Mouse (Mus musculus) kidney, postnatal 0 days (tissue): Measurements from ENCODE around the gene Lig1. TPM values are rescaled to one million over a fixed set of nuclear protein-coding genes. Genes with fewer than 3 reads are reported as not detected.

ENCODE experiments used
- ATAC-seq: fragments of 200-750 bp; cut with Nextera tagmentation; replicated peaks from 2 replicates; pipeline ENCODE4 v1.8.0; 2017; ENCODE audit warnings: low read depth, moderate number of reproducible peaks, moderate TSS enrichment, moderate library complexity; ENCODE audit not compliant: low FRiP score
- DNase-seq: peaks from one replicate; pipeline ENCODE4 v3.0.0-alpha.2; 2016; ENCODE audit warnings: low spot score
- H3K27ac ChIP-seq: fragments of 300-500 bp; sonication (generic); 2 replicates; pipeline ENCODE4 v1.5.1; 2014; ENCODE audit warnings: mild to moderate bottlenecking
- H3K27me3 ChIP-seq: fragments of 300-500 bp; sonication (generic); 2 replicates; pipeline ENCODE4 v1.6.1; 2014; ENCODE audit warnings: low read length, mixed read lengths; ENCODE audit not compliant: insufficient read depth
- H3K36me3 ChIP-seq: fragments of 300-500 bp; sonication (generic); 2 replicates; pipeline ENCODE4 v1.6.1; 2014; ENCODE audit warnings: low read length, mixed read lengths; ENCODE audit not compliant: insufficient read depth
- H3K4me1 ChIP-seq: fragments of 300-500 bp; sonication (generic); replicated peaks from 2 replicates; pipeline ENCODE4 v1.6.1; 2014; ENCODE audit warnings: antibody characterized with exemption, low read length, mixed read lengths; ENCODE audit not compliant: insufficient read depth
- H3K4me2 ChIP-seq: fragments of 300-500 bp; sonication (generic); 2 replicates; pipeline ENCODE4 v1.6.1; 2014; ENCODE audit warnings: mild to moderate bottlenecking, low read length, moderate library complexity, mixed read lengths
- H3K4me3 ChIP-seq: fragments of 300-500 bp; sonication (generic); replicated peaks from 2 replicates; pipeline ENCODE4 v1.5.1; 2014; ENCODE audit warnings: low read depth, low read length
- H3K9ac ChIP-seq: fragments of 300-500 bp; sonication (generic); 2 replicates; pipeline ENCODE4 v1.6.1; 2014; ENCODE audit warnings: low read depth, low read length
- H3K9me3 ChIP-seq: fragments of 300-500 bp; sonication (generic); replicated peaks from 2 replicates; pipeline ENCODE4 v1.6.1; 2016; ENCODE audit warnings: low read length, inconsistent platforms, mixed read lengths
- CTCF ChIP-seq: IDR thresholded peaks from 2 replicates; pipeline ENCODE4 v1.5.1; 2016; ENCODE audit warnings: antibody characterized with exemption, low read depth, mild to moderate bottlenecking, moderate library complexity
- WGBS: fragments of 180-500 bp; shearing (Covaris S2); extraction: QIAGEN DNeasy Blood & Tissue Kit; methylation state at CpG from one replicate; pipeline ENCODE4 v1.1.7; 2014; 5-methylcytosine and 5-hydroxymethylcytosine counted together
- polyA plus RNA-seq: library from polyadenylated mRNA; unstranded; fragments of >200 nt; fragmentation: Nextera tagmentation; extraction: Ambion mirVana; gene quantifications from 2 replicates; pipeline ENCODE4 v1.2.1, GENCODE M21; 2015

The Lig1 gene
- polyA plus RNA-seq, 1 experiment from 2014 or later, result 49.8 TPM

DNA sequence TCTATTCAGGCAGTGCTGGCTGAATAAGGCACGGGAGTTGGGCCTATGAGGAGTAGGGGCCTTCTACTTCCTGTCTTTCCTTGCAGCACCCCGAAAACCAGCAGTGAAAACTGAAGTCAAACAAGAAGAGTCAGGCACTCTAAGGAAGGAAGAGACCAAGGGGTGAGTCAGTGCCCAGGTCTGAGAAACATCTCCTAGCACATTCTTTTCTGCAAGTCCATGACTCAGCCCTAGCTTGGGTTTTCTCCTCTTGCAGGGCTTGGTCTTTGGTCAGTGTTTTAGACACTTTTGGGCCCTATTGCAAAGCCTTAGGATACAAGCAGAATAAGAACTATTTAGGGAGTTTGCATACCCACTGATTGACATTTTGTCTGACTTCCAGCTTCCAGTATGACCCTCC is 14.3 kb downstream of the Lig1 start:
- Histone ChIP-seq H3K4me3 (no peak overlapping the region), H3K4me1 (no peaks in the 10 kb centered on the region), H3K9ac (no peak overlapping the region), H3K4me2 (no peak overlapping the region), H3K27me3 (no peaks in the 10 kb centered on the region), H3K27ac (no peak overlapping the region), H3K36me3 (peaks cover 43% of the 10 kb centered on the region), H3K9me3 (no peaks in the 10 kb centered on the region)
- DNase-seq, result no peak
- no peak for ATAC-seq
- WGBS, result 81% methylated on average over 2 of the region's 2 CpGs
- no peak for TF ChIP-seq CTCF

- no peak overlapping the region for H3K27ac ChIP-seq
- no peak overlapping the region for H3K4me2 ChIP-seq
- no peak overlapping the region for H3K9ac ChIP-seq
- 86% methylated on average over 11 of the region's 11 CpGs for WGBS
- H3K36me3 ChIP-seq, result peaks cover 42% of the 10 kb centered on the region
- H3K27me3 ChIP-seq, result no peaks in the 10 kb centered on the region
- ATAC-seq (no peak), DNase-seq (no peak)
- no peaks in the 10 kb centered on the region for H3K4me1 ChIP-seq
- no peak for TF ChIP-seq CTCF
- H3K4me3 ChIP-seq, result no peak overlapping the region
- no peaks in the 10 kb centered on the region for H3K9me3 ChIP-seq
Measured at GRCm38 (mm10) chr7:13293878-13294855, 17.1 kb downstream of the Lig1 start.

DNA sequence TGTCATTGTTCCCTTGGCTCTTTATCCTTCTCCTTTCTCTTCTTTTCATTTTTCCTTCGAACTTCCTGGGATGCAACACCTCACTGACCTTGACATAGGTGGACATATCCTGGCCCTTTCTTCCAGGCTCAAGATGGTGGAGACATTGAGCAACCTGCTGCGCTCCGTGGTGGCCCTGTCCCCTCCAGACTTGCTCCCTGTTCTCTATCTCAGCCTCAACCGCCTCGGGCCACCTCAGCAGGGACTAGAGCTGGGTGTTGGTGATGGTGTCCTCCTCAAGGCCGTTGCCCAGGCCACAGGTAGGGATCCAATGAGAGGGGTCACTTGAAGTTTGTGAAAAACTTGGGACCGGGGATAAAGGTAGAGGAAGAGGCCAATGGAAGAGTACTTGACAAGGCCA is 18.2 kb downstream of the Lig1 start:
- Histone ChIP-seq H3K27me3 (no peaks in the 10 kb centered on the region), H3K4me1 (no peaks in the 10 kb centered on the region), H3K9ac (no peak overlapping the region), H3K4me3 (no peak overlapping the region), H3K27ac (no peak overlapping the region), H3K9me3 (no peaks in the 10 kb centered on the region), H3K4me2 (no peak overlapping the region), H3K36me3 (peaks cover 49% of the 10 kb centered on the region)
- ATAC-seq, result no peak
- 94% methylated on average over 7 of the region's 7 CpGs for WGBS
- no peak for DNase-seq
- TF ChIP-seq CTCF, result no peak

GRCm38 (mm10) chr7:13297636-13298035 is 20.6 kb downstream of the Lig1 start:
- no peak overlapping the region for H3K27ac ChIP-seq
- peaks cover 46% of the 10 kb centered on the region; the same call in 1 of the 2 replicates for H3K36me3 ChIP-seq
- TF ChIP-seq CTCF, result no peak
- no peak overlapping the region for H3K4me2 ChIP-seq
- 94% methylated on average over 1 of the region's 1 CpGs for WGBS
- no peak for DNase-seq
- no peak overlapping the region for H3K9ac ChIP-seq
- ATAC-seq, result no peak
- no peaks in the 10 kb centered on the region for H3K27me3 ChIP-seq
- H3K4me1 ChIP-seq, result no peaks in the 10 kb centered on the region
- no peaks in the 10 kb centered on the region for H3K9me3 ChIP-seq
- no peak overlapping the region for H3K4me3 ChIP-seq

GRCm38 (mm10) chr7:13298821-13299220 is 21.7 kb downstream of the Lig1 start:
- WGBS, result 90% methylated on average over 5 of the region's 5 CpGs
- Histone ChIP-seq H3K9ac (no peak overlapping the region), H3K27ac (no peak overlapping the region), H3K4me3 (no peak overlapping the region), H3K4me2 (no peak overlapping the region), H3K36me3 (peaks cover 42% of the 10 kb centered on the region; the same call in 1 of the 2 replicates), H3K4me1 (no peaks in the 10 kb centered on the region), H3K27me3 (no peaks in the 10 kb centered on the region), H3K9me3 (no peaks in the 10 kb centered on the region)
- DNase-seq, result no peak
- TF ChIP-seq CTCF, result no peak
- no peak for ATAC-seq

DNA sequence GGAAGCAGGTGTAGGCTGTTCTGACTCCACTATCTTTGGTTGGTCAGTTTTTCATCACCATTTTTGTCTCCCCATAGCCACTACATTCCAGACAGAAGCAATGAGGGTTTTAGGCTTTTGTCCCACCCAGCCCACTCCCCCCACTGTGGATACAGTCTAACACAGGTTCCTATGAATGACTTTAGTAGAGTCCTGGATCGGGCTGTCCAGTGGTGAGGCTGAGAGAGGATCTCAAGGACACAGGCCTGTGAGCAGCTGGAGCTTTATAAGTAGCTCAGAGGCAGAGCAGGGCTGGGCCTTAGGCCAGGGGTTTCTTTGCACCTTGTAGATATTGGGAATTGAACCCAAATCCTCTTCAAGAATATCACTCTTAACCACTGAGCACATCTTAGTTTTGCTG is 24.6 kb downstream of the Lig1 start:
- no peak overlapping the region for H3K4me3 ChIP-seq
- no peaks in the 10 kb centered on the region for H3K9me3 ChIP-seq
- TF ChIP-seq CTCF, result no peak
- ATAC-seq (no peak), DNase-seq (no peak)
- no peaks in the 10 kb centered on the region for H3K4me1 ChIP-seq
- no peak overlapping the region for H3K9ac ChIP-seq
- WGBS, result 92% methylated on average over 1 of the region's 1 CpGs
- no peak overlapping the region for H3K27ac ChIP-seq
- no peak overlapping the region for H3K4me2 ChIP-seq
- H3K27me3 ChIP-seq, result no peaks in the 10 kb centered on the region
- peaks cover 36% of the 10 kb centered on the region; the same call in 1 of the 2 replicates for H3K36me3 ChIP-seq
